Mouse (Mus musculus) heart, postnatal 14 days (tissue): ENCODE measurements around the gene Mab21l2. TPM values are rescaled to one million over a fixed set of nuclear protein-coding genes. Genes with fewer than 3 reads are reported as not detected.

Experiments used
- DNase-seq, 2 experiments: peaks; one replicate each; pipeline ENCODE4 v3.0.0; 2021 to 2022
- intact Hi-C: fragments of 180-260 bp; cut with DNase I; formaldehyde crosslinking; loops from one replicate; pipeline ENCODE4 v1.15.1; 2025
- long read RNA-seq, 2 experiments: library from polyadenylated mRNA; stranded (forward); transcript quantifications; one replicate each; pipeline ENCODE4 v2.0.0; 2021
- total RNA-seq, 2 experiments: library from RNA; stranded (reverse); gene quantifications; 2 replicates each; pipeline ENCODE4 v1.2.3; 2021

Gene Mab21l2
- under 1 TPM; 0.12 to 0.14 TPM for total RNA-seq
- long read RNA-seq, experiment 1, partial matches to known transcripts: 0 of 1 reads
- long read RNA-seq, experiment 1, other reads (novel, unspliced or antisense): 0 of 1 reads
- long read RNA-seq, experiment 2, partial matches to known transcripts: 0 of 1 reads
- long read RNA-seq, experiment 2, other reads (novel, unspliced or antisense): 0 of 1 reads

DNA sequence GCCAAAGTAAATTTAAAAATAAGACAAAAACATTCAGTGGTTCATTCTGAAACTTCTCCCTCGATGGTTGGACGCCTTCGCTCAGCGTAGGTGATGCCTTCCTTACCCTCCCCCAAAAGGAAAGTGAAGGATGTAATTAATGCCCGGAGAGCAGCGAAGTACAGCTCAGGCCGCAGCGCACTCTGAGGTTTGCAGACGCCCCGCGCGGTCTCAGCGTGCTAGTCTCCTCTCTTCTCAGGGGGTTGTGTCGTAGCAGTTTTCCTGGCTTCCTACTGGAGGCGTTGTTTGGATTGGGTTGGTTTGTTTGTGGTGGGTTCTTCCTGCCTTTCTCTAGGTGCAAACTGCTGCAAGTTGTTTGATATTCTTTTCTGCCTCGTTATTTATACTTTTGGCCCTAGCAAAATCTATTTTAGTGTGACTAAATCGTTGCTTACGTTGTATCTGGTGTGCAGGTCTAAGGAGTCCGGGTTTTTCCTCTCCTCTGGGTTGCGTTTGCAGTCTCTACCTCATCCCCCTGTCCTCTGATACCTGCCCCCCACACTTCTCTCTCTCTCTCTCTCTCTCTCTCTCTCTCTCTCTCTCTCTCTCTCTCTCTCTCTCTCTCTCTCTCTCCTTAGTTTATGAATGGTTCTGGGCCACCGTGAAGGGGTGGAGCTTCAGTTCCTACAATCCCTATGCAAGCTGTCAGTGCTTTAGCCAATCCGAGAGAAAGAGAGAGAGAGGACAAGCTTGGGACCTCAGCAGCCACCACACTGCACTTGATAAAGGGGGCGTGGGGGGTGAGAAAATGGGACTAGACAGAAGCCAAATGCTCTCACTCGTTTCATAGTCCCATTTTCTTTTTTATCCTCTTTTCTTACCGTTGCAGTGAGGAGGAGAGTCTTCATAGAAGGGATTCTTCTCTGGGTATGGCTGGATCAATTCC, at the start of gene Mab21l2:
TSS of gene Mab21l2 (minus strand) at position 539 of the 925 bp plus-strand sequence.
- intact Hi-C loops: loop anchor here (5.0 kb wide), 1 partner anchor 214 kb away; no protein-coding TSS in a partner anchor
- no peak for DNase-seq

DNA sequence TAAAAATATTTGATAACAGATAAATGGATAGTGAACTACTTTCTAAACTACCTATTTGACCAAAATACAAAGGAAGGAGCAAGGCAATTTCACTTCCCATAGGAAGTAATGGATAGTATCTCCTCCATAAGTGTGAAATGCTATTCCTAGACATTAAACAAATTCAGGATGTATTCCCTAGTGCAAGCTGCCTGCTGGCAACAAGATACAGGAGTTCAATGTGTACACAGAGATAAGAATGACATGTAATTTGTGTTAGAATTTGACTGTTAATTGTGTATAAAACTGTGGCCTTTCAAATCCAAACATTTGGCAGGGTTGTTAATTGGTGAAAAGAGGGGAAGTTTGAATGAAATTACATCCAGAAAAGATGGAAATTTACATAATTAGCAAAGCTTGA, 26.9 kb upstream of the Mab21l2 start:
- no peak for DNase-seq
- intact Hi-C loops: no loop called here

DNA sequence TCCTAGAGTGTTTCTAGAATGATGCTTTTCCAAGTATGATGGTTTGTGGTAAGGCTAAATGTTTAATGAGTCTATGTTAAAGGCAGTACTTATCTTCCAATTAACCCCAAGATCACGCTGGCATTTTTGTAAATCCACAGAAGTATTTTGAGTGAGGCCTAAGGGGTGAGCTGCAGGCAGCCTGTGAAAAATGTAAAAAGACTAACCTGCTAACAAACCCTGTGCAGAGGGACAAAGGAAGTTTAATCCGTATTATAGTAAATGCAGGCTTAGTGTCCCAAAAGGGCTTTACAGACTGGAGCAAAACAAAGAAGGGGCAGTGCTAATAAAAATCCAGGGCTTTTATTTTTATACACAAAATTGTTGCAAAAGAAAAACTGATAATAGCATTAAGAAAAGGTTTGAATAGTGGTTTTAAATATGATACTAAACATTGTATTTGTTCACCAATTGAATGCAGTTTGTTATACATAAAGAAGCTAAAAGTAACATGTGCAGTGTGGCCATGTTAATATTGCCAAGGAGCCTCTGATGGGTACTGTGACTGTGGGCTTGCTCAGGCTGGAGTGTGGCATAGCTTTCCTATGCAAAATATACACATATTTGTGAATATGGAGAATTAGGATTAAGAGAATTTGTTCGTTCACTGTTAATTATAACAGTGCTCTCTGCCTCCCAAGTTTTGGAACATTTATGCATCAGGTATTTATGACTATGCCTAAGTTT, 24.3 kb upstream of the Mab21l2 start:
- intact Hi-C loops: no loop called here
- DNase-seq: no peak

DNA sequence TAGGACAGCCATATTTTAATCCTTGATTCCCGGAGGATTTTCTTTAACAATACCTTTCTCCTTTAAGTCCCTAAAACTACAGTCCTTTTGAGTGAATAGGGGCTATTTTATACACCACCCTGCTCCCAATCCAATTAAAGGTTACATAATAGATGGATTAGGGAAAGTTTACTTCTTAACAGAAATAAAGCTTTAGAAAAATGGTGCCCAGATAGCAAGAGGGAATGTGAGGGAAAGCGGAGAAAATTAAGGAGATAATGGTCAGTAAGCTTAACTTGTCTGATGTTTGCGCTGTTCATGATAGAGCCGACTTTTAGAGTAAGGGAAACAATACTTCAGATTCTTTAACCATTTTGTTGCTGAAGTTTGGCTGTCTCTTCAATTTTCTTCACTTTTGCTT, 23.1 kb upstream of the Mab21l2 start:
- DNase-seq: no peak
- intact Hi-C loops: no loop called here

DNA sequence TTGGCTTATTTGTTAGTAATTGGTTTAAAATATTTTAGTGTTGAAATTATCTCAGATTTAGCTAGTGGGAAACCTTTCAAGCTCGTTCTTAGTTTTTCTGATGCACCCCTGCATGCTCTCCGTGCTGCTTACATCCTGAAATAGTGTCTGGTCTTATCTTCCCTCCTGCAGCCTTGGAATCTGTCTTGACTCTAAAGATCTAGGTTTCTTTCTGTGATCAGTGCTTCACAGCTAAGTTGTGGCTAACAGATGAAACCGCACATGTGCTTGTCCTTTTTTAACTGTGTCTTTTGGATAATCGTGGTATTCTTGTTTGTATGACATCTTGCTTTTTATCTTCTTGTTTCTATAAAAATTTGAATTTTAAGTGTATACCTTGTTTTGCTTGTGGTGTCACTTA, 18.9 kb upstream of the Mab21l2 start:
- no peak for DNase-seq
- intact Hi-C loops: no loop called here

DNA sequence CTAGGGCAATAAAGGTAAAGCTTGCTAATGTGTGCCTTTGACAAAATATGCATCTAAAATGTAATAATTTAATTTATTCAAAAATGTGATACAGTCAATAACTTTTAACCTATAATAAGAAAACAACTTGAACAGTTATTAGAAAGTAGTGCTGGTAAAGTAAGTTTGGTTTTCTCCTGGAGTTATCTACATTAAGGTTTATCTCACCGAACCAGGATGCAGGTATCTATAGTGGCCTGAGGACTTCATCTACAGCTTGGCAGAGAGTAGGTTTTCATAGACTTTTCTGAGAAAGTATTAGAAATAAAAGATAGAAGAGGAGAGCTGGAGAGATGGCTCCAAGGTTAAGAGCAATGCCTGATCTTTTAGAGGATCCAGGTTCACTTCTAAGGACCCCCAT, 13.0 kb upstream of the Mab21l2 start:
- no peak for DNase-seq
- intact Hi-C loops: no loop called here

DNA sequence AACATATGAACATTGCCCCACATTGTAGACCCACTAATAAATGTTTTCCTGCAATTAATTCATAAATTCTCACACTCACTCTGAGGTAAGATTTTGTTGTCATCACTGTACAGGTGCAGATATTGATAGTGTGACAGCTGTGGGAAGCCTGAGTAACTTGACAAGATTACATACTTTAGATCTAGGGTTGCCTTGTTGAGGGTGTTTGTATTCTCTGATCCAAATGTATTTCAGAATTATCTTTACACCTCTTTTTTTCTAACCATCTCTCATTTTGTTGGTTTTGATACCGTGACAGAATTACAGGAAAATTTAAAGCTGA, 12.6 kb upstream of the Mab21l2 start:
- intact Hi-C loops: no loop called here

DNA sequence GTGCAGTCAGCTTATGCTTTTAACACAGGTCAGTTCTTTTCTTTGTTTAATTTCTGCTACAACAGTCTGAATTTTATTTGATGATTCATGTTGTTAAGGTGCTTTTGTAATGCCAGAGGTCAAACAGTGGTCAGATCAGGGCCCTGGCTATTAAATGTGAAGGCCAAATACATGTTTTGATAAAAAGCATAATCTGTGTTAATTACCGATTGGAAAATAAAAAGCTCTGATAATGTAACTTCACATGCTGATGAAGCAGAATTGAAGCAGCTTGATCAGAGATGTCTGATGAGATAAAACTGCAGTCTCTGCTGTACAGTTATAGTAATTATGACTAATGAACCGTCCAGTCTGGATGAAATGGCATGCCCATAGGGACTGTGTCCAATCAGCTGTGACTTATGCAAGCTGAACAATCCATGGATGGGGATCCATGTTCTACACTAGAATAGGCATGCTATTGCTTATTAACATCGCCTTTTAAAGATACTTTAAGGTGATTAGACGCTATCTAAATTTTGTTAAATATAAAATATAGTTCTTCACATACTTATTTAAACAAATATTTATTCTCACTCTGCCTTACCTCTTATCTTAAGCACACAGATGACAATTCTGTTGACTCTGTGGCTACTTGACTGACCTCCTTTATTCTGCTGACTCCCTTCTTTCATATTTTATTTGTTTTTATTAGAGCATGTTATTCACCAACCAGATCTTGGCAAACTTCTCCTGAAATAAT, 12.0 kb upstream of the Mab21l2 start:
- no peak for DNase-seq
- intact Hi-C loops: no loop called here

More for the DNA sequence above, 12.6 kb upstream of the Mab21l2 start:
- DNase-seq: no peak

DNA sequence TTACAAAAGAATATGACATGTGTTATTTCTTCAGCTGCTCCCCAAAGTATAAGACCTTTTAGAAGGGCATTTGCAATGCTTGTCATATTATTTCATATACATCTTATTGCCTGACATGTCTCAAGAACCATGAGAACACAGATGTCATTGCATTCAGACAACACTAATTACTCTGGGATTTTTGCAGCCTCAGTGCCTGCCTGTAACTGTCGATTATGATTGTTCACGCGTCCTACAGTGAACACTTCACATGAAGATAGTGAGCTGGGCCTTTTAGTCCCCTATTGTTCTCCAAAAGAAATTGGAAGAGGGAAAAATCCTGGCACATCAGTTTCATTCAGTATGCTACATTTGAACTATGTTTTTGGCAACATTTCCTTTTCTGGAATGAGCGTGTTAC, 11.2 kb upstream of the Mab21l2 start:
- no peak for DNase-seq
- intact Hi-C loops: no loop called here

DNA sequence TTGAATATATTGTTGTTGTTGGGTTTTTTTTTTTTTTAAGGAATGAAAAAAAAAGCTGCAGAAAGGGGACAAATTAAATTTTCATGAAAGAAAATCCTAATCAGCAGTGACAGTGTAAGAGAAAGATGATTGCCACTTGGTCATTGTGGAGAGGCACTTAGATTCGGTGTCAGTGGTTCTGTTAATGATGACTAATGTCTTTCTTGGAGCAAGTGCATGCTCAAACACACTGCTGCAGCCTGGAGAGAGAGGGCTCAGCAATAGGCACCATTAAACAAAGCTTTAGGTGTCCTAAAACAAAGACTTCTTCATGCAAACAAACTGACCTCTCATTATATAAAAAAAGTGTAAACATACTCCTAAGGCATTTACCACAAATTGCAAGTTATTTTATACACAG, 10.5 kb upstream of the Mab21l2 start:
- intact Hi-C loops: no loop called here
- no peak for DNase-seq

DNA sequence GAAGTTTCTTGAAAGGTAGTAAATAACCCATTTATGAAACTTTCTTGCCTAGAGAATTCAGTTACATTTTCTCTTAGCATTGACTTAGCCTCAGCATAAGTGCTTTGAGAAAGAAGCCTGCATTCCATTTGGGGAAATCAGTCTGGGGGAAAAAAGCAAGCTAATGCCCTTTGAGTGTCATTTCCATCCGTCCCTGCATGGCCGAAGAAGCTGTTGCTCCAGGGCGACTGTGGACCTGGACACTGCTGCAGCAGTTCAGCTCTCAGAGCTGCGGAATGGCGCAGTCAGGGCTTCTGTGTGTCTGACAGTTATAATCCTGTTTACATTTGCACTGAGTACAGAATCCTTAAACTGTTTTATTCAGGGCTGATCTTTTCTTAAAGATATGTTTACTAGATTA, 3.7 kb upstream of the Mab21l2 start:
- intact Hi-C loops: no loop called here
- DNase-seq: no peak

DNA sequence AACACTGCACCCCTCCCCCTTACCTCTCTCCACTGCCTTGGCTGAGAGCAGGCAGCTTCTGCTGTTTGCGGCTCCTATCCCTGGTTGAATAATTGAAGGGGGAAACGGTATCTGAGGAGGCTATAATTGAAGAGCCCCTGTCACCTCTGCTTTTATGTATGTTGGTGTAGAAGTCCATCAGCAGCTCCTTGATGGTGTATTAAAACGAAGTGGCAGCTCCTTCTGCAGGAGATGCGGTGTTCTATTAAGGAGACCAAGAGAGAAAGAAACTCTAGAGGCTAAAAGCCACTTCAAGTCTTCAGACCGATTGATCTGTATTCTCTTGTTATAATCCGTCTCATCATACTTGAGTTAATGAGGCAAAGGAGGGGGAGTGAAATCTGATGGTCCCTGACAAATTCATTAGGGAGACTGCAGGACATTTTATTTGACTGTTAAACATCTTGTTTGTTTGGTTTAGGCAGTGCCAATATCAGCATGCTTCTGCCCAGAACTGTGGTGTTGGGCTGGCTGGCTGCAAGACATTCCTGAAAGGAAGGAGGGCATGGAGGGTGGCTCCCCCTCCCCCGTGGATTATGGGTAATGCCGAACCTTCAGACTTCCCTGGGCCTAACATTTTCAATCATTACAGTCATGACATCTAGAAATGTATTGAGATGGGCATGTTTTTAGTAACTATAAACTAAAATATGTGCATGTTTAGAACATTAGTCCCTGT, 2.7 kb upstream of the Mab21l2 start:
- intact Hi-C loops: no loop called here
- no peak for DNase-seq

DNA sequence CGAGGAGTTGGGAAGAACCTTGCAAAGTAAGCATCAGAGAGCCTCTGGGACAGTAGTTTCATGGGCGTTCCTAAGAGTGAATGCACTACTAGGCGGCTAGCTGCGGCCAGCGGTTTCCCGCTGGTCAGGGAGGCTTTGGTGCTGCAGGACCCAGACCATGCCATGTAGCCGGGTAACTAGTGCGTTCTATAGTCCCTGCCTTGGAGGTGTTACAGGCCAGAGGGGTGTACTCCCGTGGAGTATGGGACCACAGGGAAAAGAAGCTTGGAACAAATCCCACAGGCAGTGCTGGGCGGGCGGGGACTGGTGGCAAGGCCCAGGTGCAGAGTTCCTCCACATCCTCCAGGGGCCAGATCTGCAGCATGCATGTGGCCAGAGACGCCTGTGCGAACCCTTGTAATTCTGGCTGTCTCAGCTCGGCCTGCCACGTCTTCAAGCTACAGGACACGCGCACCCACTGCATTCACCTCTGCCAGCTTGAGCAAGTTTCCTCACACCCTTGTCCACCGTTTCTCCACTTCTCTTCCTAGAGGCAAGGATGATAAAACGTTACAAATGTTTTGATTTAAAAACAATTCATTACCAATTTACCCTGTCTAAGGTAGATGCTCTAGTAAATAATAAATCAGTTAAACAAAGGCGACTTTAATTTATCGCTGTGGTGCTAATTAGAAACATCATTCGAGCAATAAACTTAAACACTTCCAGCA, 2.0 kb upstream of the Mab21l2 start:
- DNase-seq: no peak
- intact Hi-C loops: no loop called here

DNA sequence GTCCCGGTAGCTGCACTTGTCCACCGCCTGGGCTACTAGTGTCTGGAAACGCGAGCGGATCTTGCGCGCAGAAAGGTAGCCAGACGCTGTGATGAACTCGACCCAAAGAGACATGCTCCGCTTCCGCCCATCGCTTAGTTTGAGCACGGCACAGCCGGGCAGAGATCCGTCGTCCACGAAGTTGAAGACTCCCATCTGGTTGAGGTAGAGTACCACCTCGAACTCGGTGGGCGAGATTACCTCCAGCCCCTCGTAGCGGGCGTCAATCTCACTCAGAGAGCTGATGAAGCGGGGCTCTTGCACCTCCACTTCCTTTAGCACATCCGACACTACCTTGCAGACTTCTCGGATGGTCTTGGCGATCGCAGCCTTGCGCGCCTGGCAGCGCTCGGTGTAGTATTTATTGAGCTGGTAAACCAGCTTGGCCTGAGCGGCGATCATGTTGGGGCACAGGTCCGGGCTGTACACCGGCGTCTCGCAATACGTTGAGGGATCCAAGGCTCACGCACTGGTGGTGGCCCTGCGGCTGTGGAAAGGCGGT, 1.1 kb downstream of the Mab21l2 start:
- no peak for DNase-seq
- intact Hi-C loops: loop anchor here (5.0 kb wide), 1 partner anchor 215 kb away; no protein-coding TSS in a partner anchor

DNA sequence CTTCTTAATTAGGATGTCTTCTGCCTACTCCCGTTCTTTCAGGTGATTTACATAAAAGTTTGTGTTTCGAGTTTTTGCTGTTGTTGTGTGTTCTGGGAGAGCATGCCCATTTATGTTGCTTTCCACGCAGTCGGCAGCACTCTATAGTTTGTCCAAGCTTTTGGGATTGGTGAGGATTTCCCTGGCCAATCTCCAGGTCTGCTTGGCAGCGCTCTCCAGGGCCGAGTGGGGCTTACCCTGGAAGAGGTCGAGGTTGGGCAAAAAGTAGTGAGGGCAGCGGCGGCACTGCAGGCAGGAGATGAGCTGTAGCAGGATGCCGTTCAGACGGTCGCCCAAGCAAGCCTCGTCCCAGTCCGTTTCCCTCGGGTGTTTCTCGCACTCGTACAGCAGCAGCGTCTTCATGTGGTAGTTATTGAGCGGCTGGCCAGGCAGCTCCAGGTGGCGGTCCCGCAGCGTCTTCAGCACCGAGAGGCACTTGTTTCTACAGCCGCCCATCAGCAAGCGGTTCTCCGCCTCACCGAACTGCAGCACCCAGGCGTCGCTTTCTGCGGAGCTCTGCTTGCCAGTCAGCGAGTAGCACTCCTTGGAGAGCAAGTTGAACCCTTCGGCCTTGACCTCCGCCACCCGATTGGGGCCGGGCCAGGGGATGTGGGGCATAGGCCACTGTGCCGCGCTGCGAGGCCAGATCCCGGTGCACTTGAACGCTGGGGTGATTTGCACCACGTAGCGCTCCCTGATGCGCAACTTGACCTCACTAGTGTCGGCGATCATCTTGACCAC, 1.8 kb downstream of the Mab21l2 start:
- intact Hi-C loops: loop anchor here (5.0 kb wide), 1 partner anchor 216 kb away; no protein-coding TSS in a partner anchor
- DNase-seq: peak; percentile 24 to 46

DNA sequence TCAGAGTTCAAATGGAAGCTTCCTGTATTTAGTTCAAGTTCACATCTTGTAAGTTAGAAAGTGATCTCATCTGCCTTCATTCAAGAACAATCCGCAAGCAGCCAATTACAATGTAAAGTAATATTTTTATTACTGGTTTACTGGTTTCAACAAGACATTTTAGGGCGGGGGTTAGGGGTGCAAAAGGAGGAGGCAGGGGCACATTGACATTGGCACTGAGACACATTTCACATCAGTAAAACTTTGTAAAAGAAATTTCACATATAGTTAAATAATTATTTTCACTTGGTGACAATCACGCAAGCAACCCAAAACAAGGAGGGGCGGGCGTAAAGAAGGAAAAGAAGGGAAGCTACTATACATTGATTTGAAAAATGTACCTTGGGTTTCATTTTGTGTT, 2.5 kb downstream of the Mab21l2 start:
- intact Hi-C loops: loop anchor here (5.0 kb wide), 1 partner anchor 216 kb away; no protein-coding TSS in a partner anchor
- DNase-seq: no peak

DNA sequence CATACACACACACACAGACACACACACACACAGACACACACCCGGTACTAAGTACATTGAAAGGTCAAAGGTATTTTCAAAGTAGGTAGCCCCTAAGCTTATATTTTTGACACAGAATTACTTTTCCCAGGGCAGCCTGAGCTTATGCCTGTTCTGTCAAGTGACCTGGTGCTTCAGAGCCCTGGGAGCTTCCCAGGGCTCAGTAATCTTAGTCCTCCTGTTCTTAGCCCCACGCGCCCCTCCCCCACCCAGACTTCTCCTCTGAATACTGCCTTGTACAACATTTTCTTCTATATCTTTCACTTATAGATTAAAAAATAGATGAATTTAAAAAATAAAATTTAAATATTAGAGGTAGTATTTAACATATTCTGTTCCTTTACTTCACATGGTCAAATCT, 3.6 kb downstream of the Mab21l2 start:
- intact Hi-C loops: loop anchor here (5.0 kb wide), 1 partner anchor 218 kb away; no protein-coding TSS in a partner anchor
- no peak for DNase-seq

DNA sequence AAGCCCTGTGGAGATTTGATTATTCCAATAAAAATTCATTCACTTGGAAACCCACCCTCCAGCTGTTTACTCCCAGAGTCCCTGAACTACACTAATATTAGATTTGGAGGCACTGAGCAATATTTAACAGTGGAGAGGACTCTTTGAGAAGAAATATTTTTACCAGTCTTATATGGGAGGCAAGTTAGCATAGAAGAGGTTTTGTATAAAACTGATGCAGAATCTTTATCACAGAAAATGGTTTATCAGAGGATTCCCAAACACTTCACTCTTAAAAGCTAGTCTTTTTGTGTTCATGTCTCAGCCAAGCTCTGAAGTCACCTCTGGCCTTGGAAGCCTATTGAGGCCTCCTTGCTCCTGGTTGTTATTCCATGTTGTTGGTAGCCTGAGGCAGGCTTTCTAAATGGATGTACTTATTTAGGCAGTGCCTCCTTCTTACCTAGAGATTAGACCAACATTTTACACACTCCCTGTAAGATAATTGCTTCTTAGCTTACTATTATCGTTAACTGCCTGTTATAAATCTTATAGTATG, 6.5 kb downstream of the Mab21l2 start:
- intact Hi-C loops: no loop called here
- no peak for DNase-seq
